Mouse (Mus musculus): ENCODE data around the gene Wnt3a.

The Wnt3a gene

DNA sequence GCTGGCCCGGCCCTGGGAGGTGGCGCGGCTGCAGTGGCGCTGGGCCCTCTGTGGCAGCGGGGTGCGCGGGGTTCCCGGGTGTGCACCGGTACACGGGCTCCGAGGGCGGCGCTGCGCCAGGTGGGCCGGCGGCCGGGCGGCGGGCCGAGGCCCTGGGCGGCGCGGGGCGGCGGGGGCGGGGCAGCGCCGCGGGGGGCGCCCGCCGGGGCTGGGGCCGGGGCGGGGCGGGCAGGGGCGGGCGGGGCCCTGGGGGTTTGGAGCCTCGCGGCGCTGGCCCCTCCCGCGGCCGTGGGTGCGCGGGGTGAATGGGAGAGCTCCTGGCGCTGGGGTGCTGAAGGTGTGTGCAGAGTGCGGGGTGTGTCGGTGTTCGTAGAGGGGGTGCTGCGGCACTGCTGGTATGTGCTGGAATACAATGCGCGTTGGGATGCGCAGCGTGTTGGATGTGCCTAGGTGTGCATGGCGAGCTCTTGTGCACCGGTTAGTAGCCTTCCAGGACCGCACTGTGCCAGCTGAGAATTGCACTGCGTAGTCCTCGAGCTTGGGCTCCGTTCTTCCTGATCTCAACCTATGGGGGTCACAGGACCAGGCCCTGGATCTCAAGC lies at the start of gene Wnt3a:
Gene Wnt3a (minus strand): TSS at position 51 of the 602 bp plus-strand sequence.
- no peak for DNase-seq (ENCODE audit: low read depth in 1 of 2, low spot score in 2 of 2)

GRCm38 (mm10) chr11:59338736-59339120 lies 48.2 kb upstream of the Wnt3a start:
- DNase-seq (ENCODE audit: low read depth in 1 of 2, low spot score in 2 of 2): no peak

DNA sequence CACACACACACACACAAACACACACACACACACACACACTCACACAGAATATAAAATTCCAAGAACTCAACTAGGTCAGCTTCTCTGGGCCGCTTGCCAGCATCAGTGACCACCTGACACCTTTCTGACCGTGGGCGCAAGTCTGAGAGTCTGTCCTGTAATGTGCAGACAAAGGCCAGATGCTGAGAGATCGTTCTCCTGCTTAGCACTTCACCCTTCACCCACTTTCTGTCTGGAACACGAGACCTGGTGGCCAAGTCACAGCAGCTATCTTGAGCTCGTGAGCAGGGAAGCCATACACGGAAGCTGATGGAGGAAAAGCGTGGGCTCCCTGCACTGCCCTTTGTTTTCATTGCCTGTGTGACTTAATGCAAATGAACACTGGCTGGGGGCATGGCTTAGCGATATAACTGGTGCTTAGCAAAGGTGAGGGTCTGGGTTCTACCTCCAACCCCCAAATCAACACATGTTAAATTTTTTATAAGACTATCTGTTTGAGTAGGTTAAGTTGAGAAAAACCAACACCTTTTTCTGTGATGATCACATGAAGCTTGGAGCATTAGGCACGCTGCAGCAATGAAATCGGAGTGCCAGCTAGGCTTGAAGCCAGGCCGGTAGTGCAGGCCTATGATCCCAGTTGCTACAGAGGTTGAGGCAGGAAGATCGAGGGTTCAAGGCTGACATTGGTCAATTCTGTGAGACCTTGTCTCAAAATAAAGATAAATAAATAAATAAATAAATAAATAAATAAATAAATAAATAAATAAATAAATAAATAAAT lies 47.6 kb upstream of the Wnt3a start:
- DNase-seq (ENCODE audit: low read depth in 1 of 2, low spot score in 2 of 2): no peak

DNA sequence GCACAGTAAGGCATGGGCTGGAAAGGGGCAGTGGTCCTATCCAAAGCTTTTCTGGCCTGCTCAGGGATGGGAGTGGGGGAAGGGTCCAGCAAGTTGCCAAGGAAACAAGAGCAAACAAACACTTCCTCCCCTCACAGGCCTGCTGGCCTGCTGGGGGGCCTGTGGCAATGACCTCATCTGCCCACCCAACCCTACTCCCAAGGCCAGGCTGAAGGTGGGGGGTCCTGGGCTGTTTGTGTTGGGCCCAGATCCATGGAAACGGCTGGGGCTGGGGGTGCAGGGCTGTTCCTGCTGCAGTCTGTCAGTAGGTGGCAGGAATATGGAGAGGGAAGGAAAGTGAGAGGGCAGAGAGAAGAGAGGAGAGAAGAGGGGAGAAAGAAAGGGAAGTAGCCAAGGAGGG lies 45.8 kb upstream of the Wnt3a start:
- DNase-seq (ENCODE audit: low read depth in 1 of 2, low spot score in 2 of 2): no peak

DNA sequence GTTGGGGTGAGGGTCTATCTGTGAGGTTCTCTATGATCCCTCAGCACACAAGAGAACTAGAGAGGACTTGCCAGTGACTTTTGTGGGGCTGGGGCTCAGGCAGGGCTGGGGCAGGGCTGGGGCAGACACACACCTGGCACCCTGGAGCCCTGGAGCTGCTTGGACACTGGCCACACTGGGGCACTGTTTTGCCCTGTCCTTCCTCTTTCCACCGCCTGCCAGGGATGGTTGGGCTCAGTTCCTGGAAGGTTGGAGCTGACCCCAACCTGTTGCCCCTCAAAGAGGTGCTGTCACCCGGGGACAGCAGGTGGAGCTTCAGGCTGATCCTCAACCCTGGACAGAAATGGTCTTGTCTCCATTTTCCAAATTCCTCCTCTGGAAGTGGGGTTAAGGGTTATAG lies 45.4 kb upstream of the Wnt3a start:
- DNase-seq (ENCODE audit: low read depth in 1 of 2, low spot score in 2 of 2): no peak

- no peak for DNase-seq (ENCODE audit: low read depth in 1 of 2, low spot score in 2 of 2)
These were observed 44.6 kb upstream of the Wnt3a start for GRCm38 (mm10) chr11:59335150-59335549.

- no peak for DNase-seq (ENCODE audit: low read depth in 1 of 2, low spot score in 2 of 2)
These were observed 42.4 kb upstream of the Wnt3a start for GRCm38 (mm10) chr11:59332938-59333337.

DNA sequence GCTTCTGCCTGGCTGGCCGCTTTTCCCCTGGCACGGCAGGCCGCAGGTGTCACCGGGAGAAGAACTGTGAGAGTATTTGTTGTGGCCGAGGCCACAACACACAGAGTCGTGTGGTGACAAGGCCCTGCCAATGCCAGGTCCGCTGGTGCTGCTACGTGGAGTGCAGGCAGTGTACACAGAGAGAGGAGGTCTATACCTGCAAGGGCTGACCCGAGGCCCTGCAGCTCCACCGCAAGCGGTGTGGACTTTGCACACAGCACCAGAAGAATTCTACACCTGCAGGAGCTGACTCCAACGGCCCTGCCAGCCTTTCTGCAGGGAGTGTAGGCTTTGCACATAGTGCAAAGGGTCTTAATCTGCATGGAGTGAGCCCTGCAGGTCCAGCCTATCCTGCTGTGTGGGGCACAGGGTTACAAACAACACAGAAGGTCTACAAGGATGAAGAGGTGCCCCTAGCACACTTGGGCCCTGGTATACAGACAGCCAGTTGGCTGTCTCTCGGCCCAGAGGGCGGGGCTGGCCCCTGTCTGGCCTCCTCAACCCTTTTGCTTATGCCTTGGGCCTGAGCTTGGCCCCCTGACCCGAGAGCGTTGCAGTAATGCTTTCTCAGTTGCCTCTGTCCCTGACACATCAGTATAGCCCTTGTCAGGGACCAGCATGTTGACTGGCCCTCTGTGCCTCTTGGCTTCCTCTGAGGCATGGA lies 40.8 kb upstream of the Wnt3a start:
- no peak for DNase-seq (ENCODE audit: low read depth in 1 of 2, low spot score in 2 of 2)

DNA sequence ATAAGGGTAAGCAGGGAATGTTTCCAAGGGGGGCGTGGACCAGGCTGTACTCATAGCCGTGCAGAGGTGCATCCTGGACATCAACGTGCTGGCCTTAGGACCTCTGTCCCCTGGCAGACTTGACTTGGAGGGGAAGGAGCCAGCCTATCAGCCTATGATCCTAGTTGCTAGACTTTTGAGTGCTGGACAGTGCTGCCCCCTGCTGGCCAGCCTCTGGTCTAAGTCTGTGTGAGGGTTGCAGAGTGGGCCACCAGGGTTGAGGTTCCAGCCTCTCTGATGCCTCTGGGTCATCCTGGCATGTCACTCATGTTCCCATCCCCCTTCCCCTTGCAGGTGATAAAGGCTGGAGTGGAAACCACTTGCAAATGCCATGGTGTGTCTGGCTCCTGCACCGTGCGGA lies 40.0 kb upstream of the Wnt3a start:
- no peak for DNase-seq (ENCODE audit: low read depth in 1 of 2, low spot score in 2 of 2)

DNA sequence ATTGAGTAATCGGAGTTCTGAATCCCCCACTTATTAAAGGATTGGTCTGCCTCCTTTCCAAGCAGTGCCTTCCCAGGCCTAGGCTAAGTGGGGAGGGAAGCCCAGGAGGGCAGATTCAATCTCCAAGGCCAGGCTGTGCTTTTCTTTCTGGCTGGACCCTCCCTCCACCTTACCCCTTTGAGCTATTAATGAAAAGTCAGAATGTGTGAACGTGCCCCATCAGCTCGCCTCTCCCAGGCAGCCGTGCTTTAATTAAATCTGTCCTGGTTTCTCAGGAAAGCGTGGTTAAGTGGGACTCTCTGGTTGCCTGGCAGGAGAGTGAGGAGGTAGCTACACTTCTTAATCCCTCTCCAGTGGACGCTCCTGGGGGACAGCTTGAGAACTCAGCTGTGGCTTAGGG lies 39.1 kb upstream of the Wnt3a start:
- no peak for DNase-seq (ENCODE audit: low read depth in 1 of 2, low spot score in 2 of 2)

- DNase-seq (ENCODE audit: low read depth in 1 of 2, low spot score in 2 of 2): no peak
These were observed 37.1 kb upstream of the Wnt3a start for GRCm38 (mm10) chr11:59327625-59328024.

DNA sequence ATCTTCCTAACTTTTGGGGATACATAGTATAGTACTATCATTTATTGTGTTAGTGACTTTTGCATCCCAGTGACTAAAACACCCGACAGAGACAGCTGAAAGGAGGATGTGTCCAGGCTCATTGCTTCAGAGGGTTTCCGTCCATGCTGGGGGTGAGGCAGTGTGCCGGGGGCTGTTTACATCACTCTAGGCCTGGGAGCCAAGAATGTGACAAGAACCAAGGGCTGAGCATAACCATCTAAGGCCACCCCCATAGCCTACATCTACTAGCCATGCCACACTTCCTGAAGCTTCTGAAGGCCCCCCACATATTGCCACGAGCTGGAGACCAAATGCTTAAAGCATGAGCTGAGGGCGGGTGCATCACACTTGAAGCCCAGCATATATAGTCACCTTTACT lies 34.2 kb upstream of the Wnt3a start:
- DNase-seq (ENCODE audit: low read depth in 1 of 2, low spot score in 2 of 2): no peak

- DNase-seq (ENCODE audit: low read depth in 1 of 2, low spot score in 2 of 2): no peak
These were observed 32.4 kb upstream of the Wnt3a start for GRCm38 (mm10) chr11:59322988-59323387.

GRCm38 (mm10) chr11:59316517-59316916 lies 26.0 kb upstream of the Wnt3a start:
- DNase-seq (ENCODE audit: low read depth in 1 of 2, low spot score in 2 of 2): no peak

GRCm38 (mm10) chr11:59313944-59314343 lies 23.4 kb upstream of the Wnt3a start:
- DNase-seq (ENCODE audit: low read depth in 1 of 2, low spot score in 2 of 2): no peak

- no peak for DNase-seq (ENCODE audit: low read depth in 1 of 2, low spot score in 2 of 2)
These were observed 22.7 kb upstream of the Wnt3a start for GRCm38 (mm10) chr11:59313029-59313811.

- DNase-seq (ENCODE audit: low read depth in 1 of 2, low spot score in 2 of 2): no peak
These were observed 21.9 kb upstream of the Wnt3a start for GRCm38 (mm10) chr11:59312501-59312900.

GRCm38 (mm10) chr11:59312060-59312459 lies 21.5 kb upstream of the Wnt3a start:
- no peak for DNase-seq (ENCODE audit: low read depth in 1 of 2, low spot score in 2 of 2)

GRCm38 (mm10) chr11:59309976-59310375 lies 19.4 kb upstream of the Wnt3a start:
- DNase-seq (ENCODE audit: low read depth in 1 of 2, low spot score in 2 of 2): no peak

- no peak for DNase-seq (ENCODE audit: low read depth in 1 of 2, low spot score in 2 of 2)
These were observed 18.7 kb upstream of the Wnt3a start for GRCm38 (mm10) chr11:59309106-59309805.

- no peak for DNase-seq (ENCODE audit: low read depth in 1 of 2, low spot score in 2 of 2)
These were observed 18.1 kb upstream of the Wnt3a start for GRCm38 (mm10) chr11:59308625-59309024.
